Mouse (Mus musculus) olfactory bulb, adult 2 months (tissue): ENCODE results near the gene Desi1. TPM values are rescaled to one million over a fixed set of nuclear protein-coding genes. Genes with fewer than 3 reads are reported as not detected.
"Not testable (repeated sequence)": the region's sequence is repeated elsewhere in the genome, so short reads cannot be mapped to it uniquely, and the experiment has no call there.

Source experiments
- H3K27ac ChIP-seq: fragments of 200-500 bp; 2 replicates; pipeline ENCODE4 v1.5.1; 2012; ENCODE audit warnings: low read depth, low read length; ENCODE audit not compliant: insufficient read depth
- H3K4me1 ChIP-seq: fragments of 200-500 bp; 2 replicates; pipeline ENCODE4 v1.6.1; 2012; ENCODE audit warnings: low read length; ENCODE audit not compliant: control insufficient read depth, insufficient read depth
- H3K4me3 ChIP-seq: fragments of 200-500 bp; 2 replicates; pipeline ENCODE4 v1.5.1; 2012; ENCODE audit warnings: mild to moderate bottlenecking, low read depth, low read length, moderate library complexity; ENCODE audit not compliant: insufficient read depth
- CTCF ChIP-seq: fragments of 200-500 bp; IDR thresholded peaks from 2 replicates; pipeline ENCODE4 v1.5.1; 2012; ENCODE audit warnings: low read depth, mild to moderate bottlenecking, low read length, moderate library complexity; ENCODE audit not compliant: insufficient read depth
- POLR2A ChIP-seq: fragments of 200-500 bp; IDR thresholded peaks from 2 replicates; pipeline ENCODE4 v1.6.1; 2012; ENCODE audit warnings: mild to moderate bottlenecking, low read depth, low read length, moderate library complexity; ENCODE audit not compliant: insufficient read depth
- WGBS: fragments of 180-500 bp; shearing (Covaris S2); methylation state at CpG from one replicate; pipeline ENCODE4 v1.1.7; 2018; 5-methylcytosine and 5-hydroxymethylcytosine counted together
- polyA plus RNA-seq: library from polyadenylated mRNA; stranded (reverse); fragments of >200 nt; gene quantifications from 2 replicates; pipeline ENCODE4 v1.2.4, GENCODE M21; 2012; ENCODE audit warnings: low replicate concordance; ENCODE audit not compliant: missing spikeins, insufficient read depth, insufficient read length

The Desi1 gene
- polyA plus RNA-seq, 1 experiment: 107 TPM

DNA sequence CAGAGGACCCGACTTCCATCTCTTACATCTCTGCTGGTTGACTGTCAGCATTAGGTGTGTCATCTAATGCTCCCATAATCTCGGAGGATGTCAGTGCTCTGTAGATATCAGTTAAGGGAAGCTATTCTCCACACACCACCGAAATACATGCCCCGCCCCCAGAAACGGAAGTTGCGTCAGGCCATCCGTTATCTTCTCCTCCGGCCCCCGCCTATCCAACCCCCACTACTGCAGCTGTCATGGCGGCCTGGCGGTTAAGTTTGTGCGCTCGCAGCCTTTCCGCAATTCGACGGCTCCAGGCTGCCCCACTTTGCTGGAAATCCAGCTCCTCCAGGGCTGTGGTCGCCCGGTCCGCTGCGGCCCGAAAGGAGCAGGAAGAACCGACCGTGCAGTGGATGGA, 53.3 kb downstream of the Desi1 start, which contains the start of gene 1700029P11Rik:
1700029P11Rik (plus strand) TSS at position 220 of the 400 bp plus-strand sequence.
- 96% methylated on average over 23 of the region's 23 CpGs for WGBS
- Histone ChIP-seq H3K4me1 (no peaks in the 10 kb centered on the region), H3K27ac (no peak within 1 kb of the TSS), H3K4me3 (no peak within 1 kb of the TSS)
- no peak for TF ChIP-seq POLR2A
- no peak for TF ChIP-seq CTCF

DNA sequence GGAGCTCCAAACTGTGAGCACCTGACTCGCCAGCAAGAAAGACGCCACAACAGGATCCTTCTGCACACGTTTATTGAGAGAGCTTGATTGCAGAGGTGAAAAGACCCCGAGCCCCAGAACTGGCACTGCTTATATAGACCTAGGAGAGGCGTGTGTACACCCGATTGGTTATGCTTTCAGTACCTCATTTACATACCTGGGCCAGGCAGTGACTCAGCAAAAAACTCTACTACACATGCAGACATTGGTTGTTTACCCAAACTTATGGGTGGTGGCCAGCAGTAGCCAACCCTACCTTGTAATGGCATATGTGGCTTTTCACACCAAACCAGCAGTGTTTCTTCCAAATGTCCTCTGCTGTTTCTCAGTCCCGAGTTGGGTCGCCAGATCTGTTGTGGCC, 58.5 kb downstream of the Desi1 start:
- not testable (repeated sequence) for H3K27ac ChIP-seq, H3K4me3 ChIP-seq, H3K4me1 ChIP-seq
- 88% methylated on average over 8 of the region's 8 CpGs for WGBS

DNA sequence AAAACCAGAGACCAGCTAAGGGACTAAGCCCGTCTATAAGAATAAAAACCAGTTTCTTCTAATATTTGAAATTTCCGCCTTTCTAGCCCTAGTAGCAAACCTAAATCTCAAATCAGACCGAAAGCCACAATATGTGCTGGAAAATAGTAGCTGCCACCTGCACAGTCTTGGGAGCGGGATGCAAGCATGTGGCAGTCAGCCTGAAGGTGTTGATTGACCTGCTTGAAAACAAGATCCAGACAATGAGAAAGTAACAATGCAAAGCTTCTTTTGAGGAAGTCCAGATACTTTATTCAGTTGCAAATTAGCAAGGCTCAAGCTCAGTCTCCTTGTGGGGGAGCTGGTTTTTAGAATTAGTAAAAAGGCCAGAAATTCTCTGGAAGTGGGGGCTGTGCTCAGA, 63.2 kb downstream of the Desi1 start:
- not testable (repeated sequence) for H3K4me1 ChIP-seq, H3K4me3 ChIP-seq, H3K27ac ChIP-seq
- 77% methylated on average over 4 of the region's 4 CpGs for WGBS

DNA sequence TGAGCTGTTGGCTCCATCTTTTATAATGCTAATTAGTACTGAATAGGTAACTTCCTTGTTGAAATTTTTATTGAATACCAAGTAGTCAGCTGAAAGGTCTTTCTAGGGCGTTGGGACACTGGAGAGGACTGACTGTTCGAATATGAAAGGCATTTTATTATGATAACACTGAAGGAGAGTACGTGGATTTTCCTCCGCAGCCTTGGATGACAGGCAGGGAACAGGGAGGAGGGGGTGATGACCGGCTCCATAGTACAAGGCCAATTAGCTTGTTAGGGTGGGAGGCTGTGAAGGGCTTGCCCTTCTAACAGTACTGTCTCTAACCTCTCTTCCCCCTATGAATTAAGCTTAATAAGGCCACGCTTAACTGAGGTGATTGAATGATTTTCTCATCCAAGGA, 64.0 kb downstream of the Desi1 start:
- 64% methylated on average over 6 of the region's 6 CpGs for WGBS
- not testable (repeated sequence) for H3K27ac ChIP-seq, H3K4me1 ChIP-seq, H3K4me3 ChIP-seq

DNA sequence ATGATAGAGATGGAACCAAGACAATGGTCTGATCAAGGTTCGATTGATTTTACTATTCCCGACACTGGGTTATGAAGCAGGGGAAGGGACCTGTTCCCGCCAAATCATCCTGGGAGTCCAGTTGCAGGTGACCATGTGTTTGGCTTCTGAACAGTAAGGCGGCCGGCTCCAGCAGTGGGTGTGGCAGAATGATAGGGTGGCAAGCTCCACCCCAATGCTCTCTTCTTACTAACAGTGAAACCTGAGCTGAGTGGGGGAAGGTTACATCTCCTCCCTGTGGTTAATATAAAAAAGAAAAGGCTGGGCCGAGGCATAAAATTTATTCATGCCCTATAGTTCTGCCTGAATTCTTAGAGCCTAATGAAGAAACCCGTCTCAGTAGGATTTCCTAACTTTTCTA, 64.5 kb downstream of the Desi1 start:
- TF ChIP-seq CTCF (no peak), POLR2A (no peak)
- no peak overlapping the region for H3K27ac ChIP-seq
- 78% methylated on average over 7 of the region's 7 CpGs for WGBS
- H3K4me1 ChIP-seq: peaks cover 3% of the 10 kb centered on the region; the same call in 1 of the 2 replicates
- H3K4me3 ChIP-seq: no peak overlapping the region

DNA sequence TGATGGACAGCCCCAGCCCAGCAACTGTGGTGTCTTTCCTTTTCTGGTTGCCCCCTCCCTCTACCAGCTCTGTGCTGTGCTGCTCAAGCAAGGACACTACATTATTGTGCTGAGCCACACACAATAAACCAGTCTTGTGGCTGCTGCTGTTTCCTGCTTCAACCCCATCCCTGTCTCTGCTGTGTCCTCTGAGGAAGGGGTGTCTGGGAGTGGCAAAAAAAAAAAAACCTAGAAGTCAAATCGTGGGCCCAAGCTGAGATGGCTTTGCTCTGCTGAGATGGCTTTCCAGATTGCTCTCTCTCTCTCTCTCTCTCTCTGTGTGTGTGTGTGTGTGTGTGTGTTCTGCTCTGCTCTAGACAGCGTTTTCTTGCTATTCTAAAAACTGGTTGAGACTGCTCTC, 65.2 kb downstream of the Desi1 start:
- 41% methylated on average over 2 of the region's 2 CpGs for WGBS
- Histone ChIP-seq H3K4me1 (peaks cover 3% of the 10 kb centered on the region; the same call in 1 of the 2 replicates), H3K4me3 (no peak overlapping the region), H3K27ac (no peak overlapping the region)
- TF ChIP-seq CTCF: no peak

DNA sequence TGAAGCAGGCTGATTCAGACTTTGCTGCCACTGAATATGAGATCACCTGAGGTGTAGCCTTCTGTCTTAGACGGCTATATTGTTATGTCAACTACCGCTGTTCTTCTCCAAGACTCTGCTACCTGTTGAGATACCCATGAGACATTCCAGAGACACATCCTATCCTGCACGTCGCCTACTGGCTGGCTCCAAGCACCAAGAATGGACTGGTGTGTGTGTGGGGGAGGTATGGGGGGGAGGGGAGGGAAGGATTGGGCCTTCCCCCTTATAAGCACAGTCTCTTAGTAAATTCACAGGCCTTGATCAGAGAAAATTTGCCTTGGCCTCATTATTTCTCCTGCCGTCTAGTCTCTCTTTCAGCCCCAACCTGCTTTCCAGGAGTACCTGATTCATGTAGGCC, 65.8 kb downstream of the Desi1 start:
- Histone ChIP-seq H3K27ac (no peak overlapping the region), H3K4me3 (no peak overlapping the region), H3K4me1 (peaks cover 3% of the 10 kb centered on the region; the same call in 1 of the 2 replicates)
- 94% methylated on average over 5 of the region's 5 CpGs for WGBS
- TF ChIP-seq CTCF (no peak), POLR2A (no peak)

DNA sequence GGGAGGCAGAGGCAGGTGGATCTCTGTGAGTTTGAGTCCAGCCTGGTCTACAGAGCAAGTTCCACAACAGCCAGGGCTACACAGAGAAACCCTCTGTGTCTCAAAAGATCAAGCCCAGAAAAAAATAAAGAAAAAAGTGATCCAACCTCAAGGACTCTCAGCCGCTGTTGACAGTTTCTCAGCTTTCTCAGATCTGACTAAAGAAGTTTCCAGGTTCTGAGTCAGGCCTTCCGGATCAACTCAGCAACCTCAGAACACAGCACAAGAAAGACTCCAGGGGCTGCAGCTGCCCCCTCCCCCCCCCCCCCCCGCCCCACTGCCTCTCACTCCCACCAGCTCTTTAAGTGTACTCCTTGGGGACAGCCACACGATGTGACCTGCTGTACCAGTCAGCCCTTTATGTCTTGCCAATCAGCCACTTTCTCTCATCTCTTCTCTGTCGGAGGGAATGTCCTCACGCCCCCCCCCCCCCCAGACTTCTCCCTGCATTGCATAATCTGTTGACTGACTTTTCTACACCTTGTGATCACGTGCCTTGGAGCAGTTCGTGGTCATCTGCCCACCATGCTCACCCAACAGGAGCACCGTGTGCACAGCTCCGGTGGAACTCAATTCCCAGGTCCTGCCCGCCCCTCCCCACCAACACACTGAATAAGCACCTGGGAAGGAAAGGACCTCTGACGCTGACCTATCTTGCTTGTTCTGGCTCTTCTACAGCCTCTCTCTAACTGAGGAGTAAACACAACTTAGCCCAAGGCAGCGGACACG, 67.4 kb downstream of the Desi1 start:
- H3K27ac ChIP-seq: no peak overlapping the region
- peaks cover 3% of the 10 kb centered on the region; the same call in 1 of the 2 replicates for H3K4me1 ChIP-seq
- 75% methylated on average over 13 of the region's 14 CpGs for WGBS
- TF ChIP-seq POLR2A: no peak
- H3K4me3 ChIP-seq: no peak overlapping the region

DNA sequence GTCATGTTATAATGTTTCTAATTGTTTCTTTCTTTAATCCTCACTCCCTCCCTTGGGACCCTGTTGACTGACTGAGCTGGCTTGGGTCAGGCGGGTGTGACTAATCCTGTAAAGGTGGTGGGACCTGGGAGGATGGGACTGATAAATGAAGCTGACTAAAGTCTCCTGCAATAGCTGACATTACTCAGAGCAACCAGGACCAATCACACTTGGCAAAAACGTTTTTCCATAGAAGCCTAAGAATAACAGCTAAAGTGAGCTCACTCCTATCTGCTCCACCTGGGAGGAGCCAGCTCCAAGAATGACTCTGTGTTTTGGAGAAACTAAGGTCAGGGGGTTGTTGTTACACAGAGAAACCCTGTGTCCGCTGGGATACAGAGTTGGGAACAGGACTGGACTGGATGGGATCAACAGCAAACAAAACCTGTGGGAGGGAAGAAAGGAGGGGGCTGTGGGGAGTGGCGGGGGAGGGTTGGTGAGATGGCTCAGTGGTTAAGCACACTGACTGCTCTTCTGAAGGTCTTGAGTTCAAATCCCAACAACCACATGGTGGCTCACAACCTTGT, 68.6 kb downstream of the Desi1 start:
- WGBS: 51% methylated on average over 4 of the region's 4 CpGs
- TF ChIP-seq POLR2A: no peak
- TF ChIP-seq CTCF: no peak
- Histone ChIP-seq H3K4me1 (peaks cover 3% of the 10 kb centered on the region; the same call in 1 of the 2 replicates), H3K4me3 (no peak overlapping the region), H3K27ac (no peak overlapping the region)

DNA sequence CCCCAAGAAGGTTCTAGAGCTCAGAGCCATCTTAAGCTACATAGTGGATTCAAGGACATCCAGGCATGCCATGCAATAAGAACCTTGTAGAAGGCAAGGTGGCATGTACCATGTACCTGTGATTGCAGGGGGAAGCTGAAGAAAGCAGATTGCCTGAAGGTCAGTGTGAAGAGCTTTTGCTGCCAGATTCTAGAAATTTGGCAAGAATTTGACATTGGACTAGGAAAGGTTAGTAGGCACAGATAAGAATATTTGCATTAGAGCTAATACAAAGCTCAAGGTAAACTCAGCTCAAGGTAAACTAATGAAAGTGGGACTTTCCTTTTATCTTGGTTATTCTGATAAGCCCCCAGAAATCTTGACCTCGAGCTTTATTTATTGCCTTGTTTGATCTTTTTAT, 69.4 kb downstream of the Desi1 start:
- Histone ChIP-seq H3K4me3 (no peak overlapping the region), H3K4me1 (peaks cover 6% of the 10 kb centered on the region), H3K27ac (no peak overlapping the region)
- 75% methylated on average over 1 of the region's 1 CpGs for WGBS
- TF ChIP-seq CTCF (no peak), POLR2A (no peak)
